Mouse (Mus musculus) cerebellum, postnatal 14 days (tissue): ENCODE measurements around the gene Tbck.

Experiments used
- DNase-seq, 2 experiments: peaks; one replicate each; pipeline ENCODE4 v3.0.0; 2021; ENCODE audit warnings: mixed read lengths in 2 of 2

Gene Tbck

DNA sequence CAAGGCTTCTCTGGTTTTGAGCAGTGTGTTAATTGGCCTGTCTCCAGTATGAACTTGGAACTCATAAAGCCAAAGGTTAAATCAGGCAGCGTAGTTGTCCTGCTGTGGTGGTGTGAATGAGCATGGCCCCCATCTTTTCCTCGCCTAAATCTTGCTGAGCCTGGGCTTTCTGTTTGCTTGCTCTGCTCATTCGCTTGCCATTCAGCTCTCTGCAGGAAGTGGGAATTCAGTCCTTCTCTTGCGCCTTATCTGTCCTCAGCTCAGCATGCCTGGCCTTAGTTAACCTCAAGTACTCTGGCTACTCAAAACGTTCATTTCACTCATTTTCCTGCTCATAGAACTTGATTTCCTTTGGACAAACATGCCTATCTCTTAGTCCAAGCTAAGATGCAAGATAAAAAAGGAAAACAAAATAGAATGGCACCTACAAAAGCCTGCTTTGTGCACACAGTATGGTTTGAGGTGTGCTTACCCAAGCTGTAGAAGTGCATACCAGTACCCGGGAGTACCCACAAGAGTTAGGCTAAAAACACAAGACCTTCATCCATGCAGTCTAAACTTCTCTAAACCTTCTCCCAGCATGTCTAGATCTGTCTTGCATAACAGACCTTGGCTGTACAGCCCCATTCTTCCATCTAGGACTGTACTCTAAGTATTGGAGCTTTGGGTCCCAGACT is 151.3 kb downstream of the Tbck start:
- no peak for DNase-seq

GRCm38 (mm10) chr3:132837134-132837533 is 153.2 kb downstream of the Tbck start:
- DNase-seq, result no peak

DNA sequence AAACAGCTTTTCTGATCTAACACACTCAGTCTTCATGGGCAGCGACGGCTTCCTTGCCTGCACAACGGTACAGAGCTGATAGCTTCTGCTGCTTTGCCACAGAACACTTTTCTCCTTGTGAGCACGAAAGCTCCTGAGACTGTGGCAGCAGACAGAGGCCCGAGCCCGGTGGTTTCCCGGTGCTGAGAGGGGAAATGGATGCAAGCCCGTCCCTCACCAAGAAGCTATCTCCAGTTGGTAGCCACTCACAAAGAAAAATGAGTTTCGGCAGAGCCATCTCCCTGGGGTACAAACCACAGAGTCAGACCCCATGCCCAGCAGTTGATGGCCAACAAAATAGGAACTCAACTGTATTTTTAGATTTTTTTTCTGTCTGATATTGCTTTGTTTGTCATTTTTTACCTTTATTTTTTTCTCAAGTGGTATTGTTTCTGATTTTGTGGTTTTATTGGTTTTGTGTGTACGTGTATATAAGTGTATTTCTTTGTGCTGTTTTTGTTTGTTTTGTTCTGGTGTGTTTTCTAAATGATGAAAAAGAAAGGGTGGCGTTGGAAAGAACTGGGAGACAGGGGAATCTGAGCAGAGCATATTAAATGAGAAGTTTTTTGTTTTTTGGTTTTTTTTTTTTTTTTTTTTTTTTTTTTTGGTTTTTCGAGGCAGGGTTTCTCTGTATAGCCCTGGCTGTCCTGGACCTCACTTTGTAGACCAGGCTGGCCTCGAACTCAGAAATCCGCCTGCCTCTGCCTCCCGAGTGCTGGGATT is 154.9 kb downstream of the Tbck start:
- DNase-seq, result no peak

- no peak for DNase-seq
Observed at GRCm38 (mm10) chr3:132839516-132839915, 155.6 kb downstream of the Tbck start.

DNA sequence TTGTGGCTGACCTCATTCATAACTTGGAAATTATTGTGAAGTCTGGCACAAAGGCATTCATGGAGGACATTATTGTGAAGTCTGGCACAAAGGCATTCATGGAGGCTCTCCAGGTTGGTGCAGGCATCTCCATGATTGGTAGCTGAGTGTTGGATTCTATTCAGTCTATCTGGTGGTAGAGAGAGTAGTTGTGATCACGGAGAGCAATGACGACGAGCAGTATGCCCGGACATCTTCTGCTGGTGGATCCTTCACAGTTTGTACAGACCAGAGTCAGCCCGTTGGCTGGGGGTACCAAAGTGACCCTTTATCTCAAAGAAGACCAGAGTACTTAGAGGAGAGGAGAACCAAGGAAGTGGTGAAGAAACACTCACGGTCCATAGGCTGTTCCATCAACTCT is 158.7 kb downstream of the Tbck start:
- no peak for DNase-seq

- no peak for DNase-seq
Observed at GRCm38 (mm10) chr3:132849669-132850068, 165.7 kb downstream of the Tbck start.

GRCm38 (mm10) chr3:132850431-132850830 is 166.5 kb downstream of the Tbck start:
- no peak for DNase-seq

DNA sequence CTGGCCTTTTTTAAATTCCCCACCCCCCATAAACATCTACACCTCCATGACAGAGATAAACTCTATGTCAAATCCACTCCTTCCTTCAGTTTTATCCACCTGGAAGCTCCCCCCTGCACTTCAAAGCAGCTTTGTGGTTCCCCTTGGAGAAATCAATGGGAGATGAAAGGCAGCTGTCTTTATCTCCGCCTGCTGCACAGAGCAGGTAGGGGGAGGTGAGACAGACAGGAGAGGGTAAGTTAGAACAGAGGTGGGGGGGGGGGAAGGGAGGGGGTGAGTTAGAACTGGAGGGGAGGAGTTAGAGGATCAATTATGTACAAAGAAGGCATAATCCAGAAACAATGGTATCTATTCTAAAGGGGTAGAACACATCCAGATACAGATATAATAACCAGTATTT is 167.5 kb downstream of the Tbck start:
- no peak for DNase-seq

DNA sequence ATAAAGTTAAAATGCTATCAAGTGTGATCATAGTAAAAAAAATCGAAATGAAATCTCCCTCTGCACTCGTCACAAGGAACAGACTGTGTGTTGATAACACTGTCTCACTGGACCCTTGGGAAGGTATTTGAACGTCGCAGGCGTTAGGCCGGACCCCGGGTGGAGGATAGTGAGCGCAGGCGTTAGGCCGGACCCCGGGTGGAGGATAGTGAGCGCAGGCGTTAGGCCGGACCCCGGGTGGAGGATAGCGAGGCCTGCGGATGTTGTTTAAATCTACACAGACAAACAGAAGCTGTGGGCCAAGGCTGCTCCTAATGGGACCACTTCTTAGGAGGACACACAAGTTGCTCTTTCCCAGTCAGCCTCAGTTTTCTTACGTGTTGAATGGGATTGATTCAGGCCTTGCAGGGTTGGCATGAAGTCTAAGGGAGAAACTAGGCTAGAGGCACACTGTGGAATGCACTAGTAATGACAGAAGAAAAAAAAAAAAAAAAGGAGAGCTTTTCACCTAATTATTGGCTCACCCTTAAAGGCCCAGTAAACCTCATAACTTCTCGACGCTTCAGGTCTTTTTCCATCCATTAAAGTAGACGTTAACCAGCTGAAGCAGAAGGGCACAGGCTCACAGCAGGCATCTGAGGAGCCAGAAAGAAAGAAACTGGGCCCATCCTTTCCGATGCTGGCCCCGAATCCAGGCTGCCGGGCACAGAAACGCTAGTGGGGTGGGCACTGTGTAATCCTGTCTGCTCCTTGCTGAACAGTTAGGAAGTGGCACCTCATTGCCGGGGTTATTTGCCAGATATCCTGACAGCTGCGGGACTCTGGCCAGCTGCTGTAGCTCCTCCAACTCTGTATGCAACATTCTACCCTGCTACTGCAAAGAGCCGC is 168.1 kb downstream of the Tbck start:
- peak in 1 of 2 experiments; percentile 8 for DNase-seq

DNA sequence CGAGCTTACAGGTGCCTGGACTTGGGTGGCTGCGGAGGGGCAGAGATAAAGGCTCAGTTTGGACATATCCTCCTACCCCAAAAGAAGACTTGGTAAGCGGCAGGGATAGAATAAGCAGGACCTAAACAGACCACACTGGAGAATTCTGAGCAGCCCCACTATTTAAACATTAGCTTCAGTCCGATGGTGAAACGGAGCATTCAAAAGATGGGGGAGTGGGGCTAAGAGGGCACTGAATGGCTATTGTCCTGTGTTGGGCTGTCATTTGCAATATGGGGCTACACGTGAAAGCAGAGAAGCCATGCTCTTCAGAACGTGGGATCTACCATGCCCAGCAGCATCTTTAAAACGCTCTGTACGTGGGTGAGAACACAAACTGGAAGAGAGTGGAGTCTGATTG is 170.3 kb downstream of the Tbck start:
- DNase-seq, result no peak

DNA sequence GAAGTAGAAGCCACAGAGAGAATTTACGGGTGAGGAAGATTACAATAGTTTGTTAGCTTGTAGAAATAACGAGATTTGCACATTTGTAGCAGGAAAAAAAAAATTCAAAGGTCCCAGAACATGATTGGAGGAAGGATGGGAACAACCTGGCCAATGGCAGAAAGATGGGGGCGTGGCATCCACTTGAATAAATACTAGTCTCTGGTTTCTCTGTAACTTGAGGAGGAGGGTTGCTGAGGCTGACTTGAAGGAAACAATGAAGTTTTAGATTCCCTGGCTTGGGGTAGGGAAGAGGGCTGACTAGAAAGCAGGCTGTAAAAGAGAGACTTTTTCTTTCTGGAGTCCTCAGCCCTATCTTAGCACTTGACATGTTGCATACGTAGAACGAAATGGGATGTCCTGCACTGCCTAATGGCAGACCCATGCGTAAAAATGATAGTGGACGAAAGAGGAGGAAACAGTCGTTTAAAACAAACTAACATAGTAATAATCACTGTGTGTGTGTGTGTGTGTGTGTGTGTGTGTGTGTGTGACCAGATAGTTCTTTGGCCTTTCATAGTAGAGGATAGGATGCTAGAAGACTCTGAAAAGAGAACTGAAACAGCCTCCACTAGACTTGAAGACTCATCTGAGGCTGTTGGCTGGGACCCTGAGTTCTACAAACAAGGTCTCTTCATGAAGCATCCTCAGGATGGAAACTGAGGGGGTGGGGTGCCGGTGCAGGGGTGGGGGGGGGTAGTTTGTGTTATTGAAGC is 171.7 kb downstream of the Tbck start:
- no peak for DNase-seq

DNA sequence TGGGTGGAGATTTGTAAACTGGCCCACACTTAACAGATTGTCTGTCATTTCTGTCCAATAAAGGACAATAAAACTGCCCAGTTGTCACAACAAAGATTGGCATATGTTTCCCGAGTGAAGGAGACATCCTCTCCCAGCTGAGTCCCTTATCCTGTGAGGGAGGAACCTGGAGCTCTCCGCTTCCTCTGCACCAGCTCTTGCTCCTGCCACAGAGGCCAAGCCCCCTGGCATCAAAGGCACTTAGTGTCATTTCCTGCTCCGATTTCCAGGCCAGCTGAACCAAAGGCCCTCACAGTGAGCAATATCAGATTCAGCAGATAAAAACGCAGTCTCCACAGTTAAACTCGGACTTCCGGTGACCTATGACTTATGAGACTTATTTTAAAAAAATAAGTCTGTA is 172.7 kb downstream of the Tbck start:
- DNase-seq, result no peak

- peak in 1 of 2 experiments; percentile 13 for DNase-seq
Observed at GRCm38 (mm10) chr3:132858849-132859248, 174.9 kb downstream of the Tbck start.

GRCm38 (mm10) chr3:132859573-132859972 is 175.6 kb downstream of the Tbck start:
- DNase-seq, result no peak

DNA sequence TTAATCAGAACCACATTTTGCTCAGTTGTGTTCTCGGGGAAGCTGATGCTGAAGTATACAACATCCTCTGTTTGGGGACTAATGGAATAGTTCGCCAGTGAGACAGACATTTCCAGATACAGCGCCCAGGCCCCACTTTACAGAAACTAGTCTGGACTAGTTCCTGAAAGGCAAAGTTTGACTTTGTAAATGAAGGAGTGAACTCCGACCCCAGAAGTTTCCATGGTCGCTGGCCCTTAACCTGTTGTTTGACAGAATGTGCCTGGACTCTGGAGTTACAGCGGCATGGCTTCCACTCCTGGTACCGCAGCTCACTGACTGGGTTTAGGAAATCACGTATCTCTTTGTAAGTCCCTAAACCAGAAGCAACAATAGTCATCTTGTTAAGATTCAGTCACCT is 176.9 kb downstream of the Tbck start:
- DNase-seq, result no peak

DNA sequence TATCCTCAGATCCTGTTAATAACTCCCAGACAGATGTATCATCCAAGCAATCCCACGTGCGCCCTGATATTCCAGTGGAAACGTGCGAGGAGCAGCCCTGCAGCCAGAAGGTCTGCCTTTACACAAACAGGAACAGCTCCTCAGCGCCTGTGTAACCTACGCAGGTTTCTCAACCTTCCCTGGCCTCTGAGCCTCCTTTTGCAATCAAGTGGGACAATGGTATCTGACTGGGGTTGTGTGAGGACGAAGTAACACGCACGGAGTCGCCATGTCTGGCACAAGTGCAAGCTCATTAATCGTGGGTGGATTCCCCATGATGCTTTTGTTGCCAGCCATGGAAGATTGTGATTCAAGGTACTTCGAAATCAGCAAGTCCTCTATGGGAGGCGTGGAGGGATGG is 179.9 kb downstream of the Tbck start:
- peak in 1 of 2 experiments; percentile 9 for DNase-seq

- DNase-seq, result peak; percentile 57 to 64
Observed at GRCm38 (mm10) chr3:132864329-132864919, 180.5 kb downstream of the Tbck start.

GRCm38 (mm10) chr3:132864986-132865385 is 181.0 kb downstream of the Tbck start:
- DNase-seq, result no peak

GRCm38 (mm10) chr3:132865596-132865995 is 181.7 kb downstream of the Tbck start:
- no peak for DNase-seq

GRCm38 (mm10) chr3:132866984-132867383 is 183.0 kb downstream of the Tbck start:
- no peak for DNase-seq

DNA sequence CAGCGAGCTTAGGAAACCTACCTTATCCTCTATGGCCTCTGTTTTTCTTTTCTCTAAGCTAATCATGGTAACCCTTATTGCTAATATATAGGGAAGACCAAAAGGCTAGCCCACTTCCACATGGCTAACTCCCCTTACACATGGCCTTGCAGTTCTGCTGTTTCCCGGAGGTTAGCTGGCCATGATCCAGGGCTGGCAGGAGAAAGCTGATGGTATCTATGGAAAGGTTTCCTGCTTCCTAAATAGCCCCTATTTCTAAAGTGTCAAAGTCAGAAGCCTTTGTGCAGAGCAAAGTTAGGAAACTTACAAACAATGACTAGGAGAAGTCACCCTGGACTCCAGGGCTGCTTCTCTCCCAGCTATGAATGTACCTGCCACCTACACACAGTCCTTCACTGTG is 184.9 kb downstream of the Tbck start:
- peak; percentile 20 to 43 for DNase-seq

DNA sequence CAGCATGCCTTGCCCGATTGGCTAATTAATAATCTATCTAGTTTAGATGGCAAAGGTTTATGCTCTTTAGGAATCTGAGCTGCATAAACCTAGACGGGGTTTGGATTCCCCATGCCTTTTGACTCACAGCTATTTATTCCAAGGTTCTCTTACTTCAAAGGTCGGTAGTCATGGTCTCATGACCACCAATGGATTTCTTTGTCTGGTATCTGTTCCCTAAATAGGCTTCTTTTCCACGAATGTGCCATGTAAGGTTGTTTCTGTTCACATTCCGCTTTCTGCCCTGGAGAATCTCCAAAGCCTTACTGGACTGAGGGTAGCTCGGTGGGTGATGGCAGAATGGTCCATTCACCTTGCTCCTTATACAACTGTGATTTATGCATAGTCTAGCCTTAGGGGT is 186.1 kb downstream of the Tbck start:
- no peak for DNase-seq
